Mouse (Mus musculus) gastrocnemius, postnatal 14 days (tissue): ENCODE data around the gene Wfdc18. TPM values are rescaled to one million over a fixed set of nuclear protein-coding genes. Genes with fewer than 3 reads are reported as not detected.

Experiments
- DNase-seq: peaks from one replicate; pipeline ENCODE4 v3.0.0; 2021; ENCODE audit warnings: mixed read lengths
- intact Hi-C: fragments of 180-260 bp; cut with DNase I; formaldehyde crosslinking; loops from one replicate; pipeline ENCODE4 v1.15.1; 2025; ENCODE audit warnings: low total_unique reads
- long read RNA-seq, 2 experiments: library from polyadenylated mRNA; stranded (forward); transcript quantifications; one replicate each; pipeline ENCODE4 v2.0.0; 2021
- total RNA-seq, 2 experiments: library from RNA; stranded (reverse); gene quantifications; 2 replicates each; pipeline ENCODE4 v1.2.3; 2021

Wfdc18 gene
- total RNA-seq: not detected
- long read RNA-seq, experiment 1: 0 reads
- long read RNA-seq, experiment 2: 0 reads

DNA sequence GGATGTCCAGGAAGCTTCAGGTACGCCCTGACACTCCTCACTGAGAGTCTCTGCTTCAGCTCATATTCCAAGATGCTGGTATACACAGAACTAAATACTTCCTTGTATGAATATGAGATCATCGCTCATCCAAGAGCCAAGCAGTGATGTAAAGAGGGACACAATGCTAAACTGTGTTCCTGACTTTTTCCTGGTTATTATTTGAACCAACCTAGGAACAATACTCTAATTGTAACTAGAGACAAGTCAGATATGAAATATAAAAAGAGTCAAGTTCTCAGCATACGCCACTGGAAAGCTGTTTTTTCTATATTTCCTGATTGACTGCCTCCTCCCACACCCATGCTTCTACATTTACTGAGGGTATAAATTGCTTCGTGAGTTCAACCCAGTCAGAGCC is at the start of gene Wfdc18:
Gene Wfdc18 (plus strand): TSS at position 301 of the 400 bp plus-strand sequence.
- no peak for DNase-seq
- intact Hi-C loops: no loop called here

DNA sequence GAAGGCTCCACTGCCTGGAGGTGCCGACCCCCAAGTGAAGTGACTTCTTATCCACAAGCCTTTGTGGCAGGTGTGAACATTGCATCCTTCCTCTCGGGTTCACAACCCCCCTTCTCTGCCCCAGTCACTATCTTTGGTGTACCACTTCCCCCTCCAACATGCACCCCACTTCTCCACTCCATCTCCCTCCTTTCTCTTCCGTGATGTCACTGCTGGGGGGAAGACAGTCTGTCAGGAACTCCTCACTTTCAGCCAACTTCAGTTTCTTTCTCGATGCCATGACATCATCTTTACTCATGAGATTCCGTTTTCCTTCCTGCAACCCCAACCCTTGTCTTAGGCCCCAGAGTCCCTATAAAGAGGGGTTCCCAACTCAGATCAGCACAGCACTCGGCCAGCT is 46.6 kb upstream of the Wfdc18 start, which contains the start of gene Ccl4:
Gene Ccl4 (plus strand): TSS at position 381 of the 400 bp plus-strand sequence.
- DNase-seq: no peak
- intact Hi-C loops: no loop called here

DNA sequence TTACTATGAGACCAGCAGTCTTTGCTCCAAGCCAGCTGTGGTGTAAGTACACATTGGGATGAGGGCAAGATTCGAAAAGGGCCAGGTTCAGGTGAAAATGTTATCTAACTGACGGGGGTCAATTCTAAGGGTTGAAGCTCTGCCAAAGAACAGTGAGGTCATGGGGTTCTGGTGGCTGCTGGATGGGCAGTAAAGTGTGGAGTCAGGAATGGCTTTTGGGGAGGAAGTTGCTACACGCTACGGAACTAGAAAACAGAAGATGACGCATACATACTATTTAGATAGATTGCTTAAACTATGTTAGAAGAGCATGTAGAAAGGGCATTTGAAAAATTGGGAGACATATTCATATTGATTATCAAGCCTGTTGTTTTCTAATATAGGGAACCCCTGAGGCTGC is 45.3 kb upstream of the Wfdc18 start:
- intact Hi-C loops: no loop called here
- no peak for DNase-seq

DNA sequence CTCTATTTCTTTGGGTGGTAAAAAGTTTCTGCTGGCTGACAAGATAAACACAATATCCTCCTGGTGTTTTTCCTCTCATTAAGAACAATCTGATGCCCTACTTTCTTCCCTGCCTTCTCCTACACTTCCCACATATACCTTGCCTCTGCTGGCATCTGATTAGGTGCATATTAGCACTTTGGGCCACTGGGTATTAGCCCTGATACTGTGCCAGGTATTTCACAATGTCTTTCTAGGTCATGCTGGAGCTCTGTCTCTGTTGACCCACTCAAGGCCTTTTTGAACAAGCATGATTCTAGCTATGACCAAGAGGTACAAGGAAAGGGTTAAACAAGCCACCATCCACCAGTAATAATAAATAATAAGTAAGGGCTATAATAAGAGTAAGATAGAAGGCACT is 37.1 kb upstream of the Wfdc18 start:
- intact Hi-C loops: no loop called here
- DNase-seq: no peak

DNA sequence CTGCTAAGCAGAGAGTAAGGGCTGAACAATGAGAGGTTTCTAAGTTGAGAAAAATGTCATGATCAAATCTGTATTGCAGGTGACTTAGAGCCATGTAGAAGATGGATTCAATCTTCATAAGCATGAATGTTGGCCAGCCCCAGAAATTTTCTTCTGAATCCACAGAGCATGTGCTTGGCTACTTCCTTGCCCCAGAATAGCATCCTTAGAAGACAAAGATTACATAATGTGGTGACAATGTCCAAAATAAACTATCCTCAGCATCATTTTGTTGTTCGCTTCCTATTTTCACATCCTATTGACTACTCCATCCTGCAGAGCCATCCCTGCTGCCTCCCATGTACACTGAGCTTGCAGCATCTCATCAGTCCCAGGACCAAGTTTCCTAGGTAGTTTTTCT is 33.1 kb upstream of the Wfdc18 start:
- intact Hi-C loops: no loop called here

DNA sequence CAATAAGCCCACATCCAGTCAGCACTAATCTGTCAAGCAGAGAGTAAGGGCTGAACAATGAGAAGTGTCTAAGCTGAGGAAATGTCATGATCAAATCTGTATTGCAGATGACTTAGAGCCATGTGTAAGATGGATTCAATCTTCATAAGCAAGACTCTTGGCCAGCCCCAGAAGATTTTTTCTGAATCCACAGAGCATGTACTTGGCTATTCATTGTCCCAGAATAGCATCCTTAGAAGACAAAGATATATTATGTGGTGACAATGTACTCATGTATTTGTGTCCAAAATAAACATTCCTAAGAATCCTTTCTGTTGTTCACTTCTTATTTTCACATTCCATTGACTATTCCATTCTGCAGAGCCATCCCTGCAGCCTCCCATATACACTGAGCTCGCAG is 18.9 kb upstream of the Wfdc18 start:
- intact Hi-C loops: no loop called here
- no peak for DNase-seq

More for the DNA sequence above, 33.1 kb upstream of the Wfdc18 start:
- DNase-seq: no peak

DNA sequence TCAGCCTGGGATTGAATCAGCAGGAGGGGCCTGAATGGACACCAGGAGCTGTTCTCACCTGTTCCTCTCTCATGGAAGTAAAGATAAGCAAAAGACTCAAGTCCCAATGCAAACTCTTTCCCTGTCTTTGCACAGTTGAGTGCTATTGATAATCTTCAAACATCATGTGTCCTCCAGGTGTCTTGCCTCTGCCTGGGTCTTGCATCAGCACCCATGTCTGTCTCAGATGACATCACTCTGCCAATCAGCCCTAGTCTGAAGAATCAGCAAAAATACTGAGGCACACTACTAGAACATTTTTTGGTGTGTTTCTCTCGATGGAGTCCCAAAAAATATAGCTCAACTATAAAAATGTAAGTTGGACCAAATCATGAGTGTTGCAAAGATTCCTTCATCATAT is 16.8 kb upstream of the Wfdc18 start:
- no peak for DNase-seq
- intact Hi-C loops: no loop called here

DNA sequence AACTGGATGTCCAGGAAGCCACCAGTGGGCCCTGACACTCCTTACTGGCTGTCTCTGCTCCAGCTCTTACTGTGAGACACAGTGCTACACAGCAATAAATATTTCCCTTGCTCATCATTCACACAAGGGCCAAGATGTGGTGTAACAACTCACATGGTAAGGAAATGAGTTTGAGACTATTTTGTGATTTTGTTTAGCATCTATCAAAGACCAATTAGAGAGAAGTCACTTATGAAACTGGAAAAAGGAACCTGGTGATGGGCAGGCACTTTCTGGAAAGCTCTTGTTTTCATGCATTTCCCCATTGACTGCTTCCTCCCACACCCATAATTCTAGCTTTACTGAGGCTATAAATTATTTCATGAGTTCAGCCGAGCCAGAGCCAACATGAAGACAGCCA is 5.1 kb upstream of the Wfdc18 start, which contains the start of gene Wfdc17:
Gene Wfdc17 (plus strand): TSS at position 287 of the 400 bp plus-strand sequence.
- intact Hi-C loops: no loop called here
- no peak for DNase-seq

DNA sequence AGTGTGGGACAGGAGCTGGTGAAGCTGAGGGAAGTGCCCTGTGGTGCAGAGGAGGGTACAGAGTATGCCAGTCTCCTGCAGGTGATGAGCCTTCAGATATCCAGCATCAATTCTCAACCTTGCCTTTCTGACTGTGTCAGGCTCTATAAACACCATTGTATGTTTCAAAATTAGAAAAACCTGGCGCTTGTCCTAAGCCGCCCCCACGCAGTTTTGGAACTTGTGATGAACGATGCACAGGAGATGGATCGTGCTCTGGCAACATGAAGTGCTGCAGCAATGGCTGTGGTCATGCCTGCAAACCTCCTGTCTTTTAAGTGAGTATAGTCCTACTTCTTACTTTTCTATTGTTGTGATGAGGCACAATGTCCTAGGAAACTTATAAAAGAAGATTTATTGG is 868 bp downstream of the Wfdc18 start:
- intact Hi-C loops: no loop called here
- no peak for DNase-seq

DNA sequence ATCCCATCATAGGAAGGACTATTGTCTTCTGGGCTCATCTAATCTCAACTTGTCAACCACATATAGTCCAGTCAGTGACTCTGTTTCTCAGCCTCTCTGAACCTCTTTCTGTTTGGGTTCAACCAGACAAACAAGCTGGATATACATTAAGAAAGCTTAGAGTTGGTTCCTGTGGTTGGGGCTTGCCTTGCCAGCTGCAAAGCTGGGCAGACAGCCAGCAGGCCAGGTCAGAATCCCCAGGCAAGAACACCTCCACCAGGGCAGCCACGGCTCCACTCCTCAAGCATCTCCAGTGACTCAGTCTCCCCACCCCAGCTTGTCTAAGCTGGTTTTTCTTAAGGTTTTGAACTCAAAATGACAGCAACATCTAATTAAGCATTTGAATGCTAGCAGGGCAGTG is 3.9 kb downstream of the Wfdc18 start:
- DNase-seq: no peak
- intact Hi-C loops: no loop called here

DNA sequence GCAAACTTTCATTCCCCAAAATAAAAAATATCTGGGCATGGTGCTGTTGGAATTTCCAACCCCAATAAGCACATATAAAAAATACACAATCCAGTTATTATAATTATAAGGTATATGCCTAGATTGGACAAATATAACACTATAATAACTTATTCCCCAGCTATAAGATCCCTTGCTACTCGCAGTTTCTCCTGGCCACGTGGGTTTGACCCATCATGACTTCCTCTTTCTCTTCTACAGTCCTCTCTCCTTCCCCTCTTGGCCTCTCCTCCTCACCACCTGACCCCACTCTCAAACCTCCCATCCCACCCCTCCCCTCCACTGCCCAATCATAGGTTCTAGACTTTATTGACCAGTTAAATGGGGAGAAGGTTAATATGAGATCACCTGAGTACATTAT is 5.1 kb downstream of the Wfdc18 start:
- DNase-seq: no peak
- intact Hi-C loops: no loop called here

DNA sequence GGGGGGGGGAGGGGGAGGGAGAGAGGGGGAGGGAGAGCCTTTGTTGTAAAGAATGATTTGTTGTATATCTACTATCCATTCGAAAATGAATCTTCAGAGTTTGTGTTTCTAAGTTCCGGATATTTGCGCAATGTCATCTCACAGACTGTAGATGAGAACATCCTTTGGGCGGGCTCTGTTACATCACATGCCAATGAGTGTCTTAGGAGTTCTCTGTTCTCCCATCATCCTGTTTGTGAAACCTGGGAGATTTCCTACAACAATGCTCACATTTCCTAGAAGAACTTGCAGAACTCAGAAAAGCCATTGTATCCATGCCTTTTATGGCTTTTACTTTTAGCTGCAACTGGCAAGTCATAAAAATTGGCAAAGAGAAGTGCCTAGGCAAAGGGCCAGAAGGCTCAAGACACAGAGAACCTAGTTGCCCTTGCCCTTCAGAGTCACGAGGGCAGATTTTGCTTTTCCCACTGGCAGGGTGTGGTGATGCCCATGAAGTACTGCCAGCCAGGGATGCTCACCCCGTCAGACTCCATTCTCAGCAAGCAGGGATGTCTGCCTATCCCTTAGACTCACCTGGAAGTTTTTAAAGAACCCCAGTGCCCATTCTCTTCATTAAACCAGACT is 8.3 kb downstream of the Wfdc18 start:
- intact Hi-C loops: no loop called here
- no peak for DNase-seq

DNA sequence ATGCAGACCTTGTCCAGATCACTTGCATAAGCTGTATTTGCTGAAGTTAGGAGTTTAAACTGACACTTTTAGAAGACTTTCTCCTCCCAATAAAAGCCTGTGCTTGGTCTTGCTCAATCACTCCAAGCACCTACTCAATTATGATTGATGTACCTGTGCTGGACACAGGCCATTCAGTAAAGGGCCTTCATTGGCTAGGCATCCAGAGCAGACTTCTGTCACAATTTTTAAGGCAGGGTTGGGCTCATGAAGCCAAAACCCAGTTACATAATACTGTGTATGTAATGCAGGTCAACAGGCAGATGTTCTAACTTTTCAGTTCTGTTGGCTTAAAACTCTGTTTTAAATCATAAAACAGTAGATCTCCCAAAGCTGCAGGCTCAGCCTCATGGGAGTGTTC is 12.0 kb downstream of the Wfdc18 start:
- intact Hi-C loops: no loop called here

DNA sequence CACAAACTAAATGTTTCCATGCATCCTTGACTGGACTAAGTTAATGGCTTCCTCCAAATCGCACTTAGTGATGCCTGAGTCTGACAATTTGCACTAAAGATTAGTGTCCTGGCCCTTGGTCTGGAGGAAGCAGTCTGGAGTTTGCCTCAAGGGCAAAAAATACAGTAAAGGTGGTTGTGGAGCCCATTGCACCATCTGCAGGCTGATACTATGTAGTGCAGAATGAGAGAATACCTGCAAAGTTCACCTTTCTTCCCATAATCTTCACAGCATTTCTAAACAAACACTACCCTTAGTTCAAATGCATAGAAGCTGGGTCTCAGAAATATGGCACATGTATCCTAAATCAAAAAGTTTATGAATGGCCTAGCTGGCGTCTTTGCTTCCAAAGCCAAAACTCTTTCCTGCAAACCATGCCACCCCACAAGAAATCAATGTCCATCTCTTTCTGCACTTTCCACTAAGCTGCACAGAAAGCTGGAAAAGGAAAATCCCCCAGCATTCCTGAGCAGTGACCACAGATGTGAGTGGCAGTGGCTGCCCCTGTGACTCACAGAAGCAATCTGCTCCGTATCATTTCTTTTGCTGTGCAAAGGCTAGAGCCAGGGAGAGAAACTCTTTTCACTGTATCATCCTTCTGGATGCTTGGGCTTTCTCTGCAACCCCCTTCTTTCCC is 20.1 kb downstream of the Wfdc18 start:
- DNase-seq: no peak
- intact Hi-C loops: no loop called here

More for the DNA sequence above, 12.0 kb downstream of the Wfdc18 start:
- no peak for DNase-seq

DNA sequence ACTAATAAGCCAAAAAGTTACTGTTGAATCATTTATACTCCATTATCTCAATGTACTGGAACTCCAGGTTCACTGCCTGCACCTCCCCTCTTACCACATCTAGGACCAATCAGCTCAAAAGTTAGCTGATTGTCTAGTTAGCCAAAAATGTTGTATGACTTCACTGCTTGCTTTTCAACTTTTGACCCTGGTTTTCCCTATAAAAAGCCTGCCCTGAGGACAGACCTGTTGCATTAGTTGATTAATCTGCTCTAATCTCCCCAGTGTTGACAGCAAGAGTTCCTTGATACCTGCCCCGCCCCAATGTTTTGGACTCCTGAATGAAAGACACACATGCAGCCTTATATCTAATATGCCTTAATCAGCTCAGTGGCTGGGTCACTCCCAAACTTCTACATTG is 22.3 kb downstream of the Wfdc18 start:
- intact Hi-C loops: no loop called here
- no peak for DNase-seq

DNA sequence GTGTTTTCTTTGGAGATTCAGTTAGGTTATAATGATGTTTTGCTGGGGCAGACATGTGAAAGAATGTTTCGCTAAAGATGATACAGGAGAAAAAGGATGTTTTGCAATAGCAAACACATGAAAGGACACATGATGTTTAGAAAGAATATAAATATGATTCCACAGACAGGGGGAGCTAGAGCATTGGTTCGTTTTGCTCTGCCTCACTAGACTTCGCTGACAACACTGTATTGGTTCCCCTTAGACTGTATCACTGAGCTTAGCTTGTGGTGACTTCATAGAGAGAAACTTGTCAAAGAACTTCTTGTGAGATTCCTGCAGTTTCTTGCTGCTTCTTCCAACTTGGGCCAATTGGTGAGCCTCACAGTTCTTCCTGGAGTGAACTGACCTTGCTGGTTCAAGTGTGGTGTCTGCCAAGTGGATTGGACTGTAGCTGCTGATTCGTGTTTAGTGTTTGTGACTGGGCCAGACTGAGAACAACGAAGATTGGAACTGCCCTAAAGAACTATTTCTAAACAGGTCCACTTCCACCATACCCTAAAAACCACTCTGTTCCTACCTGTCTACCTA is 24.3 kb downstream of the Wfdc18 start:
- intact Hi-C loops: no loop called here
- DNase-seq: no peak

DNA sequence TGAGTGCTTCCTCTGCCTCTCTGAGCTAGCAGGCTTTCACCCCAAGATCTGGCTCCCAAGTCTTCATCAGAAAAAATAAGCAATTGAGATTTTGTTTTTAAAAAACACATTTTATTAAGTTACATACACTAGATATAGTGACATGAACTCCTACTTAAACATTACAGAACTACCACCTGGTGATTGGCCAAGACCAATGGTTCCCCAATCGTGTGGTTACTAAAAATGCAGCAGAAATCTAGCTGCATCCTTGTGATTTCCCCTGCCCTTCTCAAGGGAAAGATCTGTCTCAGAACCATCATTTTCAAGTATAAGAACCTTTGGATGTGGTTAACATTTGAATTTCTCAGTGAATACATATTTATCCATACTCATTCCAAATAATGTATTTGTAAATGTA is 25.4 kb downstream of the Wfdc18 start:
- intact Hi-C loops: no loop called here
- DNase-seq: no peak

DNA sequence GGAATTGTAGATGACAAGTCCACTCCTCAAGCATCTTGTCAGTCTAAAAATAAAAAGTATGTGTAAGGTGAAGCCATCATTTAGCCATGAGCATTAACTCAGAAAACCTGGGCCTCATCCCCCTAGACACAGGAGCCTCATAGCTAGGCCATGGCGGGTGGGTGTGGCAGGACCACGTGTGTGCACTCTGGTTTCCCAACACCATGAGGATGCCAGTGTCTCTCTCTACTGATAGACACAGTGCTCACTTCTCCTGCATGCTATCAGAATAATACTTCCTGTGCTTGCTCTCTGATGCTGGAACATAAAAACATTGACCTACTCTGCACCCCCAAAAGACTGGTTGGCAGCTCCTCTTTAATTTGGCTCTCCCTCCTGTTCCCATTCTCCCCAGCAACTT is 27.1 kb downstream of the Wfdc18 start:
- DNase-seq: no peak
- intact Hi-C loops: no loop called here

DNA sequence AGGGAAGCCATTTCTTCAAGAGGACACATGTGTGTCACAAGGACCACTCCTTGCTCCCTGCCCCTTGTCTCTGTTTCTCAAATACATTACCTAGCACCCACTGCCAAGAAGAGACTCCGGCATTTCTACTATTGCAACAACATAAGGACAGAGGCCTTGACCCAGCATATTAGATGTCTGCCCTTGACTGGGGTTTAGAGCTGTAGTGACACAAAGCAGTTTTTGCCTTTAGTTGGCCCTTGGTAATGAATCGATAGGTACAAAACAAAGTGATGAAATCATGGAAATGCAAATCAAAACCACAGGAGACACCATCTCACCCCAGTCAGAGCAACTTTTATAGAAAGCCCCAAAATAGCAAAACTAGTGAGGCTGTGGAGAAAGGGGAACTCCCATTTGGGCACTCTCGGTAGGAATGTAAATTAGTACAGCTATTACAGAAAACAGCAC is 28.3 kb downstream of the Wfdc18 start:
- DNase-seq: no peak
- intact Hi-C loops: no loop called here

DNA sequence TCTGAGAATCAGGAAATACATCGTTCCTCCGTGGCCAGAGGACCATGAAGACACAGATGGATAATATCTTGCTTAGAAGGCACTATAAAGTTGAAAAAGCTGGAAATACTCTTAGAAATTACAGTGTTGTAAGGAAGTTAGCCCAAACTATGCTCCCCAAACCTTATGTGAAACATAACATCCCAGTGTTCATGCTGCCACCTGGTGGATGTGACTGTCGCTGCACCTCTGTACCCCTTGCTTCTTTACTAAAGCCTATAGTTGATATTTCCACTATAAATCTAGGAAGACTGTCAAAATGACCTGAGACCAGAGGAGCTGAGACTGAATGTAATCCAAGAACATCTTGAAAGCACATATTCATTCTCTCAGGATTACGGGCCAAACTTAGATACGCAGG is 30.4 kb downstream of the Wfdc18 start:
- peak; percentile 64 for DNase-seq

DNA sequence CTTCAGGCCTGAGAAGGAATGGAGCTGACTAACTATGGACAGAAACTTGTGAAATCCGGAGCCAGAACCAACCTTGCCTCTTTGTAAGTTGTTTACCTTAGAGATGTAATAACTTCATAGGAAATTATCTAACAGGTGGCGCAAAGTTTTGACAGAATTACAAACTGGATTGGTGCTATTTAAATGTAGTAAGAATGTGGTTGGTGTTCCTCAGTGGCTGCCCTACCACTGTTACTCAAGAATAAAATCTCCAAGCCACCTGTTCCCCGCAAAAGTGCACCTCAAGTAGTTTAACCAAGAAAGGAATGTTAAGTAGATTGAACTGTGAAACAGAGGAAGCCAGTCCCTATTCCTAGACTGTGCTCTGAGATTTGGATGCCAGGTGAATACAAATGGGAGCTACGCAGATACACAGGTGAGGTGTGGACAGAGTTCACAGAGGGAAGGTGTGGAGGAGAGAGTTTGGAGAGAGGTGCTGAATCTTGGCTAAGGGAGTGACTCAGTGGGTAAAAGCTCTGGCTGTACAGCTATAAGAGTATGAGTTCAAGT is 31.7 kb downstream of the Wfdc18 start:
- DNase-seq: no peak
- intact Hi-C loops: loop anchor here (2.0 kb wide), 1 partner anchor 184 kb away; no protein-coding TSS in a partner anchor

More for the DNA sequence above, 30.4 kb downstream of the Wfdc18 start:
- intact Hi-C loops: no loop called here
